Mouse (Mus musculus): ENCODE results near the gene Snx9.

Gene Snx9

GRCm38 (mm10) chr17:5932161-5932560 lies 91.0 kb downstream of the Snx9 start:
- peak in 1 of 2 experiments; percentile 26 for DNase-seq

GRCm38 (mm10) chr17:5934554-5935324 lies 93.6 kb downstream of the Snx9 start:
- DNase-seq, result peak; percentile 88 to 90

- no peak for DNase-seq
Observed at GRCm38 (mm10) chr17:5935680-5936079, 94.6 kb downstream of the Snx9 start.

- no peak for DNase-seq
Observed at GRCm38 (mm10) chr17:5936276-5936675, 95.1 kb downstream of the Snx9 start.

DNA sequence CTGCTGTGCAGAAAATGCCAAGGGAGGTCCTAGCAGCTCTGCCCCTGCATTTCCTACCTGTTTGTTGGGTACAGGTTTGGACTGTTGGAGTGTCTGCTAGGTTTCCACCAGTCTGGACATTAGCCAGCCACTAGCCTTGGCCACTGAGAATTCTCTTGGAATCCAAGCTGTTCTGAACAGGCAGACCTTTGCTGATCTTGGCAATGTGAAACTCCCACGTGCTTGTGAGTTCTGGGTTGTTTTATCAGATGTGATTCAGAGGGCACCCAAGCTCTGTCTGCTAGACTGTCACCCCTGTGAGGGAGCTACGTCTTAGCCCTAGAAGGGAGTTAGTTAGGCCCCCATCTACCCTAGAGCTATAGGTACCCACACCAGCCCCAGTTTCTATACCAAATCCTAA lies 96.3 kb downstream of the Snx9 start:
- DNase-seq, result no peak

DNA sequence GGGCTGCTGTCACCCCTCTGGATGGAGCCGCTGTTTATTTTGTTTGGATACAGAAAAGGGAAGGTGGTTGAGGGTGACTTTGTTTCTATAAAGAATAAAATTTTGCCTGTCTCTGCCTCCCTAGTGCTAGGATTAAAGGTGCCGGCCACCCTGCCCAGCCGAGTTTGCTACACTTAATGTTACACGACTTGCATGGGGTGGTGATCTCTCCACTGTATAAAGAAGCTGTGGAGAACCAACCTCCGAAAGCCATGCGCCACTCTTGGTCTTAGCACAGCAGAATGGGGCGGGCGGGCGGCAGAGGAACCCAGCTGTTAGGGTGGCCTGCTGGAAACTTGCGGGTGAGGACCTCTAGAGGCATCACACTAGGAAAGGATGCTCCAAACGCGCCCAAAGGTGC lies 98.7 kb downstream of the Snx9 start:
- no peak for DNase-seq

GRCm38 (mm10) chr17:5940792-5941191 lies 99.7 kb downstream of the Snx9 start:
- DNase-seq, result peak; percentile 73 to 84

- DNase-seq, result peak; percentile 20 to 52
Observed at GRCm38 (mm10) chr17:5941230-5942043, 100.3 kb downstream of the Snx9 start, which contains the start of gene Synj2. Synj2 (plus strand) TSS chr17:5941280.

DNA sequence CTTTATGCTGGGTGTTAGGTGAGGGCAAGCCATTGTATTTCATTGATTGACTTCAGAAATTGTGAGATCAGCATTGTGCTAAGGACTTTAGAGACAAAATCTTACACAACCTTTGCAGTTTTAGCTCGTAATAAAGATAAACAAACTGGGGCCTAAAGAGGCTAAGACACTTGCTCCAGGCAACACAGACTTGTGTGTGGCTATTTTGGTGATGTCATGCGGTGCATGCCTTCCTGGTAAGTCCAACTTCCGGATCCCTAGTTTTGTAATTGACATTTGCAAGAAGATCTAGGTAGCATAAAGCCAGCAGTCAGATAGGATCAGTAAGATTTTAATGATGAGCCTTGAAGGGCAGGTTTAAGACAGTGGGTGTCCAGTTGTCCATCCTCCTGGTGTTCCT lies 101.0 kb downstream of the Snx9 start:
- no peak for DNase-seq

GRCm38 (mm10) chr17:5943053-5943452 lies 101.9 kb downstream of the Snx9 start:
- no peak for DNase-seq

GRCm38 (mm10) chr17:5947039-5947438 lies 105.9 kb downstream of the Snx9 start:
- no peak for DNase-seq

- DNase-seq, result no peak
Observed at GRCm38 (mm10) chr17:5952455-5952854, 111.3 kb downstream of the Snx9 start.

- no peak for DNase-seq
Observed at GRCm38 (mm10) chr17:5956350-5957000, 115.3 kb downstream of the Snx9 start.

DNA sequence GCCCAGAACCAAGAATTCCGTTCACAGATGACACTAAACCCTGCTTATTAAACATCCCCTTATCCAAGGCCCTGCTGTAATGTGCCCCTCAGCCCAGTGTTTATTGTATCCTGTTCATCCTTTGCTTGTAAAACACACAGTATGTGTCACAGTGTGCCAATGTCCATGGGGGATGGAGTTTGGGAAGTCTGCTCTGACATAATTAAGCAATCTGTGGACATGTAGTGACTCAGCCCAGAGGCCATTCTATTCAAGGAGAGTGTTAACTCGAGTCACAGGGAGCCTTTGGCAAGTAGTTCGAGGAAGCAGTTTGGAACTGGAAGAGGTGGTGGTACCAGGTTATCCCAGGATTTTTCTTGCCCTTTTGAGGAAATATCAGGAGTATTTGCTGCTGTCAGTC lies 116.0 kb downstream of the Snx9 start:
- no peak for DNase-seq

DNA sequence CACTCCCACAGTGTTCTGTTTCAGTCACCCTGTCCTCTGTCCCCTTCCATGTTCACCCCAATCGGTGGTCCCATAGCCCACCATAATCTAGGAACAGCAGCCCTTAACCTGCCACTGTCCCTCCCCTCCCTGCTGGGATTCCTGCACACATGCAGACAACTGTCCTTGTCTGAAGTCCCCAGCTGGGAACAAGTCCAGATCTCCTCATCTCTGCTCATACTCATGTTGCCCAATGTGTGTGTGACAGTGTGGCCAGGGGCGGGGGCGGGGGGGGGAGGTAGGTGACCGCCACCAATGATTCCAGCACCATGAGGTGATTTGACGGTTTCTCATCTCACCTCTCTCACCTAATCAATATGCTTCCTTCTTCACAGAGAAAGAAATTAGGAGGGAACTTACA lies 117.1 kb downstream of the Snx9 start:
- no peak for DNase-seq

DNA sequence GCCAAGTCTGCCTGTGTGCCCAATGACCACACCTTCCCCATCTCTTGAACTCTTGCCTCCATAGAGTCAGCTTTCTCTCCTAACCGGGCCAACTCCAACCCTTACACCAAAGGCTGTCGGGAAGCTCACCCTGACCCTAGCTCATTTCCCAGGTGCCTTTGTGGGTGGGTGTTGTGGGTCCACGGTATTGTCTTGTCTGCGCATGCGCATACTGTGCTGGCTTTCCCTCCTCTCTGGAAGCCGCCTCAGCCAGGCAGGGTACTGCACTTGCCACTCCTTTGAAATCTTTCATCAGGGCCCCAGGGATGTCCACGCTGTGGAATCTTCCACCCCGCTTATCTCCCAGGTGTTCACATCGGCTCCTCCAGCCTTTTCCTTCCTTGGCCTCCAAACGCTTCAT lies 117.5 kb downstream of the Snx9 start:
- no peak for DNase-seq

DNA sequence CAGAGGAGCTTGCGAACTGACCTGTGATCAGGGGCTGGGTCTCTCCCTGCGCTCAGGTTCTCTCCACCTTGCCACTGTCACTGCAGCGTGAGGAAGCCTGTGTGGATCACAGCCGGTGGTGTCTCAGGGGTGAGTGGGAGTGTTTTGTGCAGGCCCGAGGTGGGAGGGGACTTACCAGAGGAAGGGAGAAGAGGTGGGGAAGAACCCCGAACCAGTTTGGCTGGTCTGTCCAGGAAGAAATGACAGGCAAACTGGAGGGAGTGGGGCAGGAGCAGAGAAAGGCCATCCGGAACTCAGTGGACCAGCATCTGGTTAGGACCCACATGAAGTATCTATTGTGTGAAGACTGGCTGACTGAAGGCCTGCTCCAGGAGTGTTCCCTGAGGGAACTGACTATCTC lies 118.0 kb downstream of the Snx9 start:
- DNase-seq, result no peak

- DNase-seq, result no peak
Observed at GRCm38 (mm10) chr17:5959802-5960201, 118.7 kb downstream of the Snx9 start.

- no peak for DNase-seq
Observed at GRCm38 (mm10) chr17:5963766-5964165, 122.6 kb downstream of the Snx9 start.

DNA sequence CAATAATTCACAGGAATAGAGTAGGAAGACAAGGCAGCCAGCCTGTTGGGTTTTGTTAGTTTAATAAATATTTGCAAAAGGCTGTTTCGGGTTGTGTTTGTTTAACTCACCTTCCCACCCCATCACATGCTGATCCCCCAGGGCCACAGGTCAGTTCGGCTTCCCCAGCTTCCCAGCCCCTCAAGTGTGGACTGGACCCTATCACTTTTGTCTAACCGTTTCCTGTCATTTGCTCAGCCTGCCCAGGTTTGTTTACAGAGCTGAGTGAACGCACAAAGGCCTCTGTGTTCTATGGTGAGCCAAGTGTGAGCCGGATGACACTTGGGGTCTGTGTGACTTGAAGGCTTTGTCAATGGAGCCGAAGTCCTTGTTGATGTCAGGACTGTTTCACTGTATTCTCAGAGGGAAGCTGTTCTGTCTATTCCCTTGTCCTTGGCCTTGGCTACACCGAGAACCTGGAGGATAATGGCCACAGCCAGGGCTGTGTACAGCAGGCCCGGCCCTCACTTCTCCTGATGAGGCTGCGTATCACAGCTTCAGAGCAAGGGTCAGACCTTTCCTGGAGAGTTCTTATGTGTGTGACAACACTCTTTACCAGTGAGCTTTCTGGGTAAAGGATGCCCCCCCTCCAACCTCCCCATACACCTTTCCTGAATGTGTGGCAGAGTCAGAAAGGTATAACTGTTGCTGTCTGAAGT lies 124.1 kb downstream of the Snx9 start:
- no peak for DNase-seq

- no peak for DNase-seq
Observed at GRCm38 (mm10) chr17:5966706-5967105, 125.6 kb downstream of the Snx9 start.

GRCm38 (mm10) chr17:5968562-5968961 lies 127.4 kb downstream of the Snx9 start:
- DNase-seq, result no peak

GRCm38 (mm10) chr17:5969246-5969645 lies 128.1 kb downstream of the Snx9 start:
- no peak for DNase-seq
